Mouse (Mus musculus) C2C12 (cell line): ENCODE measurements at regions not wholly inside any gene's neighbourhood (a gene's known extent, or its start where the extent isn't known, plus 50 kb on each side); places are given as distances from the start of the nearest gene placed in this dataset.

Experiments used
- H3K27me3 ChIP-seq: one replicate; pipeline ENCODE4 v1.6.1; 2011; ENCODE audit not compliant: control insufficient read depth, insufficient read depth, insufficient read length
- H3K36me3 ChIP-seq: one replicate; pipeline ENCODE4 v1.6.1; 2011; ENCODE audit not compliant: control insufficient read depth, insufficient read depth
- H3K4me3 ChIP-seq: one replicate; pipeline ENCODE4 v1.5.1; 2011; ENCODE audit warnings: mild to moderate bottlenecking, control low read depth; ENCODE audit not compliant: poor library complexity, insufficient read depth, severe bottlenecking
- H3K79me2 ChIP-seq: one replicate; pipeline ENCODE4 v1.6.1; 2011; ENCODE audit not compliant: control insufficient read depth, insufficient read depth
- H3K79me3 ChIP-seq: one replicate; pipeline ENCODE4 v1.6.1; 2011; ENCODE audit warnings: low read depth, control low read depth
- H3ac ChIP-seq: one replicate; pipeline ENCODE3; 2011; ENCODE audit warnings: low read depth; ENCODE audit not compliant: control insufficient read depth, insufficient read length
- CEBPB ChIP-seq: IDR thresholded peaks from one replicate; pipeline ENCODE4 v1.6.1; 2011; ENCODE audit warnings: low read depth, mild to moderate bottlenecking, control low read depth, moderate library complexity
- CTCF ChIP-seq: IDR thresholded peaks from one replicate; pipeline ENCODE4 v1.5.1; 2011; ENCODE audit not compliant: control insufficient read depth, insufficient read depth, insufficient read length
- FOSL1 ChIP-seq: IDR thresholded peaks from one replicate; pipeline ENCODE4 v1.8.0; 2011; ENCODE audit warnings: mild to moderate bottlenecking, low read length; ENCODE audit not compliant: poor library complexity, insufficient read depth, severe bottlenecking
- MAX ChIP-seq: IDR thresholded peaks from one replicate; pipeline ENCODE4 v1.6.1; 2011; ENCODE audit warnings: mild to moderate bottlenecking, control low read depth
- MYOD1 ChIP-seq: IDR thresholded peaks from one replicate; pipeline ENCODE4 v1.6.1; 2011; ENCODE audit warnings: low read depth; ENCODE audit not compliant: control insufficient read depth, insufficient read length
- MYOG ChIP-seq: IDR thresholded peaks from one replicate; pipeline ENCODE4 v1.6.1; 2011; ENCODE audit not compliant: control insufficient read depth, insufficient read length; ENCODE audit errors: extremely low read depth
- USF1 ChIP-seq: IDR thresholded peaks from one replicate; pipeline ENCODE4 v1.6.1; 2011; ENCODE audit warnings: low read depth, mild to moderate bottlenecking, control low read depth, moderate library complexity

DNA sequence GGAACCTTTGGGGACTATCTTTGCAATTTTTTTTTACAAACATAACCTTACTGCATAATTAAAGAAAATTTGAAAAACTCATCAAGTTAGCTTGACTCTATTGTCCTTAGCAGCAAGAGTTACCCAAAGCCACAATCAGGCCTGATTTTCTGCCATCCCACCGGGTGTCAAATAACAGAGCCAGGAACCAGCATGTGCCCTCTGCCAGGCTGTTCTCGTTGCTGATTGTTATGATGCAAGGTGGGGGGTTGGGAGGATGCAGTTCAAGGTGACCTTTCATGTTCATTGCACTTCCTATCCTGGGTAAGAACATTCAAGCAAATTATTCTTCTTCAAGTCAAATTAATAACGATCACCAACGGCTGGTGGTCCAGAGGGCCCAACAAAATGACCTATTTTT lies 370.6 kb upstream of the Zdhhc25 start:
- Histone ChIP-seq H3K4me3 (no peak overlapping the region), H3ac (no peak overlapping the region), H3K36me3 (no peaks in the 10 kb centered on the region), H3K79me2 (no peaks in the 10 kb centered on the region), H3K79me3 (no peaks in the 10 kb centered on the region), H3K27me3 (no peaks in the 10 kb centered on the region)
- TF ChIP-seq CEBPB (no peak), USF1 (no peak), CTCF (no peak), MYOD1 (no peak), MAX (no peak), MYOG (no peak), FOSL1 (no peak)

- no peaks in the 10 kb centered on the region for H3K79me2 ChIP-seq
- no peaks in the 10 kb centered on the region for H3K79me3 ChIP-seq
- no peak overlapping the region for H3ac ChIP-seq
- TF ChIP-seq CTCF = no peak
- TF ChIP-seq CEBPB = no peak
- no peak for TF ChIP-seq FOSL1
- no peak for TF ChIP-seq MAX
- no peak for TF ChIP-seq MYOD1
- TF ChIP-seq USF1 = no peak
- no peak for TF ChIP-seq MYOG
- H3K27me3 ChIP-seq = no peaks in the 10 kb centered on the region
- H3K4me3 ChIP-seq = no peak overlapping the region
- no peaks in the 10 kb centered on the region for H3K36me3 ChIP-seq
These were observed 355.5 kb upstream of the Zdhhc25 start for GRCm38 (mm10) chr15:88244606-88245005.

- Histone ChIP-seq H3K36me3 (no peaks in the 10 kb centered on the region), H3ac (no peak overlapping the region), H3K4me3 (no peak overlapping the region), H3K79me2 (no peaks in the 10 kb centered on the region), H3K27me3 (no peaks in the 10 kb centered on the region), H3K79me3 (no peaks in the 10 kb centered on the region)
- no peak for TF ChIP-seq CEBPB
- no peak for TF ChIP-seq MYOG
- TF ChIP-seq CTCF = no peak
- TF ChIP-seq FOSL1 = no peak
- no peak for TF ChIP-seq MYOD1
- TF ChIP-seq MAX = no peak
- TF ChIP-seq USF1 = no peak
These were observed 354.4 kb upstream of the Zdhhc25 start for GRCm38 (mm10) chr15:88245496-88246246.

DNA sequence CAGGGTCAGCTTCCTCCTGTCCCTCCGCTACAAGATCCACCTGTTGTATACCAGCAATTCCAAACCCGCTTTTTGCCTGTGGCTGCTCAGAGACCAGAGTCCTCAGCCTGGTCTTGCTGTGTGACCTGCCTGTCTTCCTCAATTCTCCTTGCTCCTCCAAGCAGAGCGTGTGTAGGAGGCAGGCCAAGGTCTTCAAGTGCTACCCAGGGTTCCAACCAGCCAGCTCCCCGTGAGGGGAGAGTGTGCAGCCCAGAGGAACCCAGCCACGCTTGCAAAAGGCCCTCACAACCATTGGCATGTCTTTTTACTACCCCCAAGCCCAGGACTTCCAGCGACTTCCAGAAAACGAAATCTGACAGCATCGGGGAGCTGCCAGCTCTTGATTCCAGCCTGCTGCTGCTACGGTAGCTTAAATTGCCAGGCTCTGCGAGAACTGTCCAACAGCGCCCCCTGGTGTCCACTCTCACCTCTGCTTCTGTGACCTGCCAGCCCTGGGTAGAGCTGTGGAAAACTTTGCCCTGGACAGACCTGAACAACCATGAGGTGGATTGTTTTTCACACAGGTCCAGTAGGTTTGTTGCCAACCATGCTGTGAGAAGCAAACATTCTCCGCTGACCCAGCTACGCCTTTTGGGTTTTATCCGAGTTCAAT lies 352.0 kb upstream of the Zdhhc25 start:
- no peak overlapping the region for H3K4me3 ChIP-seq
- no peaks in the 10 kb centered on the region for H3K79me3 ChIP-seq
- TF ChIP-seq FOSL1 (no peak), MYOD1 (no peak), CTCF (peak; percentile 76), CEBPB (no peak)
- no peaks in the 10 kb centered on the region for H3K79me2 ChIP-seq
- H3ac ChIP-seq = no peak overlapping the region
- no peaks in the 10 kb centered on the region for H3K36me3 ChIP-seq
- H3K27me3 ChIP-seq = no peaks in the 10 kb centered on the region

DNA sequence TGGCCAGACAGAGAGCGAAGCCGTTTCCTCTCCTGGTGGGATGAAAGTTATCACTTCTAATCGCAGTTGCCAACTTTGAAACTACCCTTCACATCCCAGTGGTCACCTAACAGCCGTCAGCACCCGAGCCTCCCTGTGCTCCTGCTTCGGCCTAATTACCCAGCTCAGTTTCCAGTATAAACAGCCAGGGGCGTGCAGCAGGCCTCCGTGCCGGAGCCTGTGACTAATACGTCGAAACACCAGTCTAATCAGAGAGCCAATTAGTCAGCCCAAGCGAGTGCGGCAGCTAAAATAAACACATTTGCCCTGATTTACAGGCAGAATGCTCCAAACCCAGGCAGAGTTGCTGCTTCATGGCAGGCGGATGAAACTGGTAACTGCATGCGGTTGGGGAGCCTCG lies 312.1 kb upstream of the Zdhhc25 start:
- TF ChIP-seq MYOG (no peak), USF1 (no peak), CTCF (no peak), MYOD1 (no peak), CEBPB (no peak)
- Histone ChIP-seq H3K36me3 (no peaks in the 10 kb centered on the region), H3K79me3 (no peaks in the 10 kb centered on the region)

GRCm38 (mm10) chr15:88288696-88289095 lies 311.4 kb upstream of the Zdhhc25 start:
- H3ac ChIP-seq = no peak overlapping the region
- no peaks in the 10 kb centered on the region for H3K27me3 ChIP-seq
- H3K79me2 ChIP-seq = no peaks in the 10 kb centered on the region
- no peak overlapping the region for H3K4me3 ChIP-seq
- no peaks in the 10 kb centered on the region for H3K79me3 ChIP-seq
- no peak for TF ChIP-seq MYOG
- no peak for TF ChIP-seq CTCF
- no peak for TF ChIP-seq FOSL1
- no peak for TF ChIP-seq MYOD1
- TF ChIP-seq CEBPB = no peak
- TF ChIP-seq USF1 = no peak
- TF ChIP-seq MAX = no peak
- no peaks in the 10 kb centered on the region for H3K36me3 ChIP-seq

More for the DNA sequence above, 312.1 kb upstream of the Zdhhc25 start:
- H3K4me3 ChIP-seq = no peak overlapping the region
- no peaks in the 10 kb centered on the region for H3K27me3 ChIP-seq
- H3K79me2 ChIP-seq = no peaks in the 10 kb centered on the region
- H3ac ChIP-seq = no peak overlapping the region
